Mouse (Mus musculus) lung, embryonic 15.5 days (tissue): Measurements from ENCODE around the gene Olfr948. TPM values are rescaled to one million over a fixed set of nuclear protein-coding genes. Genes with fewer than 3 reads are reported as not detected.

Experiments used
- ATAC-seq: fragments of 200-750 bp; cut with Nextera tagmentation; 2 replicates; pipeline ENCODE4 v1.8.0; 2017; ENCODE audit warnings: moderate number of reproducible peaks, borderline replicate concordance; ENCODE audit not compliant: low FRiP score, low TSS enrichment; ENCODE audit errors: extremely low read depth
- H3K27ac ChIP-seq: fragments of 300-500 bp; sonication (generic); 2 replicates; pipeline ENCODE4 v1.5.1; 2015; ENCODE audit warnings: moderate library complexity, mild to moderate bottlenecking, inconsistent platforms
- H3K27me3 ChIP-seq: fragments of 300-500 bp; sonication (generic); 2 replicates; pipeline ENCODE4 v1.6.1; 2015; ENCODE audit warnings: inconsistent platforms
- H3K36me3 ChIP-seq: fragments of 300-500 bp; sonication (generic); 2 replicates; pipeline ENCODE4 v1.6.1; 2015; ENCODE audit warnings: inconsistent platforms
- H3K4me1 ChIP-seq: fragments of 300-500 bp; sonication (generic); 2 replicates; pipeline ENCODE4 v1.6.1; 2015; ENCODE audit warnings: inconsistent platforms
- H3K4me2 ChIP-seq: fragments of 300-500 bp; sonication (generic); 2 replicates; pipeline ENCODE4 v1.6.1; 2015; ENCODE audit warnings: inconsistent platforms, mild to moderate bottlenecking, moderate library complexity
- H3K4me3 ChIP-seq: fragments of 300-500 bp; sonication (generic); 2 replicates; pipeline ENCODE4 v1.5.1; 2015; ENCODE audit warnings: mild to moderate bottlenecking, inconsistent platforms
- H3K9ac ChIP-seq: fragments of 300-500 bp; sonication (generic); 2 replicates; pipeline ENCODE4 v1.6.1; 2015; ENCODE audit warnings: inconsistent platforms
- H3K9me3 ChIP-seq: fragments of 300-500 bp; sonication (generic); 2 replicates; pipeline ENCODE4 v1.6.1; 2016; ENCODE audit warnings: inconsistent platforms
- WGBS: fragments of 180-500 bp; shearing (Covaris S2); methylation state at CpG from one replicate; pipeline ENCODE4 v1.1.7; 2015; 5-methylcytosine and 5-hydroxymethylcytosine counted together
- polyA plus RNA-seq: library from polyadenylated mRNA; unstranded; fragments of >200 nt; fragmentation: Nextera tagmentation; extraction: Ambion mirVana; gene quantifications from 2 replicates; pipeline ENCODE4 v1.2.1, GENCODE M21; 2015

The Olfr948 gene
- polyA plus RNA-seq, result not detected in 2 replicates

- no peak within 1 kb of the TSS for H3K9ac ChIP-seq
- no peak within 1 kb of the TSS for H3K4me2 ChIP-seq
- no peaks in the 10 kb centered on the region for H3K9me3 ChIP-seq
- H3K27me3 ChIP-seq, result no peaks in the 10 kb centered on the region
- no peak within 1 kb of the TSS for H3K4me3 ChIP-seq
- no peak within 1 kb of the TSS for H3K27ac ChIP-seq
- no peaks in the 10 kb centered on the region for H3K4me1 ChIP-seq
- ATAC-seq, result no peak
- H3K36me3 ChIP-seq, result no peaks in the 10 kb centered on the region
Measured at GRCm38 (mm10) chr9:39325945-39326344, at the start of gene Olfr948. Gene Olfr948, minus strand, starts transcription at chr9:39326045.

- no peaks in the 10 kb centered on the region for H3K36me3 ChIP-seq
- no peak overlapping the region for H3K4me3 ChIP-seq
- H3K27ac ChIP-seq, result no peak overlapping the region
- no peak for ATAC-seq
- no peak overlapping the region for H3K4me2 ChIP-seq
- no peaks in the 10 kb centered on the region for H3K9me3 ChIP-seq
- whole genome bisulfite sequencing, result 50% methylated on average over 2 of the region's 2 CpGs
- no peaks in the 10 kb centered on the region for H3K27me3 ChIP-seq
- no peak overlapping the region for H3K9ac ChIP-seq
- H3K4me1 ChIP-seq, result no peaks in the 10 kb centered on the region
Measured at GRCm38 (mm10) chr9:39287136-39287535, 38.7 kb downstream of the Olfr948 start.

- ATAC-seq, result no peak
- Histone ChIP-seq H3K4me2 (no peak within 1 kb of the TSS), H3K4me1 (no peaks in the 10 kb centered on the region), H3K27me3 (no peaks in the 10 kb centered on the region), H3K27ac (no peak within 1 kb of the TSS), H3K4me3 (no peak within 1 kb of the TSS), H3K9ac (no peak within 1 kb of the TSS), H3K36me3 (no peaks in the 10 kb centered on the region), H3K9me3 (no peaks in the 10 kb centered on the region)
- WGBS, result 75% methylated on average over 3 of the region's 3 CpGs
Measured at GRCm38 (mm10) chr9:39276718-39277117, 49.1 kb downstream of the Olfr948 start, which contains the start of gene Olfr945. Gene Olfr945, minus strand, starts transcription at chr9:39276818.

Other genes with a start within 250 kb of the Olfr948 start
- gene Olfr938, start 247.2 kb downstream of the Olfr948 start, polyA plus RNA-seq, result not detected in 2 replicates
- not detected in 2 replicates for gene Olfr27, start 197.9 kb downstream of the Olfr948 start, polyA plus RNA-seq
- gene Olfr943, start 159.7 kb downstream of the Olfr948 start, polyA plus RNA-seq, result not detected in 2 replicates
- not detected in 2 replicates for gene Olfr944, start 124.1 kb downstream of the Olfr948 start, polyA plus RNA-seq
- not detected in 2 replicates for gene Olfr1537, start 76.1 kb downstream of the Olfr948 start, polyA plus RNA-seq
- not detected in 2 replicates for gene Olfr945, start 49.2 kb downstream of the Olfr948 start, polyA plus RNA-seq
- gene Olfr951, start 61.4 kb upstream of the Olfr948 start, polyA plus RNA-seq, result not detected in 2 replicates
- not detected in 2 replicates for gene Olfr952, start 101.1 kb upstream of the Olfr948 start, polyA plus RNA-seq
- not detected in 2 replicates for gene Olfr954, start 130.7 kb upstream of the Olfr948 start, polyA plus RNA-seq
- not detected in 2 replicates for gene Olfr955, start 145.9 kb upstream of the Olfr948 start, polyA plus RNA-seq
- gene Olfr44, start 167.9 kb upstream of the Olfr948 start, polyA plus RNA-seq, result not detected in 2 replicates
- not detected in 2 replicates for gene Olfr957, start 189.8 kb upstream of the Olfr948 start, polyA plus RNA-seq
- gene Olfr958, start 228.0 kb upstream of the Olfr948 start, polyA plus RNA-seq, result not detected in 2 replicates
- gene Olfr959, start 249.5 kb upstream of the Olfr948 start, polyA plus RNA-seq, result not detected in 2 replicates